Mouse (Mus musculus): ENCODE measurements around the gene Ptpn3.

DNA sequence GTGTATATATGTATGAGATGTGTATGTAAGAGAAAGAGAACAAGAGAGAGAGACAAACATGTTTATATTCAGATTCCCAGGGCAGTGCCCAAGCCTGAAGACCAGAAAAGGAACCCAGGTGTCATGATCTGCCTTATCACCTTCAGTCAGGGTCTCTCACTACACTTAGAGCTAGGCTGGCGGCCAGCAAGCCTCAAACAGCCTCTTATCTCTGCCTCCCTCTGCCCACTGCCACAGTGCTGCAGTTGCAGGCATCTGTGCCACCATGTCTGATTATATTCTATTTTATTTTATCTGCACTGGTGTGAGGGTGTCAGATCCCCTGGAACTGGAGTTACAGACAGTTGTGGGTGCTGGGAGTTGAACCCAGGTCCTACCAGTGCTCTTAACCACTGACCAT lies 133.4 kb downstream of the Ptpn3 start:
- no peak for TF ChIP-seq CTCF (IDR thresholded peaks at IDR 0.05; ENCODE audit: low read depth)
- TF ChIP-seq EP300 (optimal IDR thresholded peaks at IDR 0.05): no peak
